19 mouse cellular contexts compared by ENCODE assay signal in the genomic region with DNA sequence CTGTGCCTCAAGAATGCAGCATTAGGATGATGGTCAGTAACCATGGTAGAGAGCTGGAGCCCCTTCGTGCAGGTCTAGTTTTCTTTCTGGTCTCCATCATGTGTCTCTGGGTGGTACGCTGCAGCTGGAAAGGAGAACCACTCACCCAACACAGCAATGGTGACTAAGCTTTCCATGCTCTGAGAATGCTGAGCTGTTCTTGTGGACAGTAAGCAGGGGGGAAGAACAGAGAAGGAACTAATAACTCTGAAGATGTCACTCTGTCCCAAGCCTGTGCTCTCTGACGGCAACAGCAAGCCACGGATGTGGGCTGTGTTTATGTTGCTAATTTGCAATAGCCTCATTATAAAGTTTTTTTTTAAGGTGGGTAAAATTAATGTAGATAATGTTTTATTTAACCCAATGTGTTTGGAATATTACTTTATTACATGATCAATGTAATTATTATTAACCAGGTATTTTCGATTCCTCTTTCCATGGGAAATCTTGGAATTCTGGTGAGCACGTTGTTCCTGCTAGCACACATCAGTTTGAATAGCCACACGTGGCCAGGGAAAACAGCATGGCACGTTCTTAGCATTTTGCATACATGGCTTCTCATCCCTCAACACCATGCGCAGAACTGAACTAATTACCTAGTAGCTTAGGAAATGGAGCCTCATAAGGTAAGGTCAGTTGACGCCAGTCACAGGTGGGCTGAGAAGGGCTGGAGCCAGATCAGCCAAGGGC.
A peak's percentile ranks its signal among the peaks of the same experiment; 100 is the strongest.
DNase-seq lines count a peak whose midpoint lies in the region; TF ChIP-seq lines count a peak whose summit lies in the region.
"Had no signal": no experiment of that assay in that cellular context is flagged by ENCODE, and none has a peak within 500 bp of the region (broad histone marks: within the 10 kb centered on the region; RNA-seq: fewer than 3 reads in every experiment).

No protein-coding gene starts in this region.

- H3K36me3 ChIP-seq in spleen, adult 2 months (ENCODE audit: control insufficient read depth, insufficient read depth, low read length), result no peaks in the 10 kb centered on the region
- H3K36me3 ChIP-seq in macrophage (ENCODE audit: inconsistent target), result no peaks in the 10 kb centered on the region
- peaks cover 4% of the 10 kb centered on the region for H3K36me3 ChIP-seq in splenic B cell, adult 2 months (ENCODE audit: control insufficient read depth, insufficient read depth, low read length, poor library complexity, severe bottlenecking)
- H3K36me3 ChIP-seq: liver, embryonic 15.5 days had no signal

- DNase-seq in spleen, adult 2 months (ENCODE audit: low read depth in 1 of 2, low spot score in 2 of 2), result peak; percentile 42 to 63
- no peak for DNase-seq in spleen, postnatal 14 days (ENCODE audit: low spot score in 2 of 2)
- peak; percentile 31 for DNase-seq in brain, adult 2 months (ENCODE audit: low read depth, low spot score)
- DNase-seq in splenic B cell, adult 2 months (ENCODE audit: low read depth, low spot score), result peak; percentile 80
- DNase-seq in kidney, adult 9 months, result no peak
- no peak for DNase-seq in lung, postnatal 14 days
- DNase-seq: adrenal gland, postnatal 14 days; cerebellum, adult 2 months; cerebellum, postnatal 36 days; gastrocnemius, postnatal 10 days; kidney, adult 8-10 months; kidney, postnatal 36 days; thymus, postnatal 25 days had no signal

- no peak for TF ChIP-seq POLR2A in spleen, adult 2 months (IDR thresholded peaks at IDR 0.05; ENCODE audit: low read depth, low read length)

- TF ChIP-seq CTCF in spleen, adult 2 months (IDR thresholded peaks at IDR 0.05; ENCODE audit: extremely low read depth, insufficient read depth, insufficient read length, insufficient replicate concordance), result no peak

- peaks cover 40% of the 10 kb centered on the region for H3K4me1 ChIP-seq in spleen, adult 2 months (ENCODE audit: control insufficient read depth, insufficient read depth, insufficient read length)
- H3K4me1 ChIP-seq: forebrain, embryonic 10.5 days; midbrain, embryonic 10.5 days; neural tube, embryonic 12.5 days had no signal

- peak overlapping the region; percentile 78 for H3K27ac ChIP-seq in spleen, adult 2 months (ENCODE audit: insufficient read depth, low read length)
- H3K27ac ChIP-seq in macrophage, result peak overlapping the region; percentile 90
- H3K27ac ChIP-seq: forebrain, embryonic 10.5 days; limb, embryonic 12.5 days; liver, embryonic 15.5 days; midbrain, embryonic 10.5 days; neural tube, embryonic 12.5 days had no signal

- H3K27me3 ChIP-seq in spleen, adult 2 months (ENCODE audit: control insufficient read depth, insufficient read depth, low read length), result no peaks in the 10 kb centered on the region
- no peaks in the 10 kb centered on the region for H3K27me3 ChIP-seq in splenic B cell, adult 2 months (ENCODE audit: control insufficient read depth, insufficient read depth, low read length, poor library complexity, severe bottlenecking)
- H3K27me3 ChIP-seq: limb, embryonic 12.5 days; liver, embryonic 15.5 days; neural tube, embryonic 12.5 days had no signal

- WGBS in spleen, adult 2 months, result 62% methylated on average over 10 of the region's 10 CpGs
- 55% methylated on average over 10 of the region's 10 CpGs for WGBS in macrophage (ENCODE audit: missing documents)

- H3K4me3 ChIP-seq in spleen, adult 2 months (ENCODE audit: extremely low read depth, insufficient read depth, insufficient read length), result no peak overlapping the region
- no peak overlapping the region for H3K4me3 ChIP-seq in macrophage (ENCODE audit: inconsistent target)
- H3K4me3 ChIP-seq: forebrain, embryonic 10.5 days; limb, embryonic 12.5 days; liver, embryonic 15.5 days; midbrain, embryonic 10.5 days; neural tube, embryonic 12.5 days had no signal

- no peaks in the 10 kb centered on the region; the same call in 1 of the 2 replicates for H3K79me2 ChIP-seq in macrophage (ENCODE audit: inconsistent target)

Comparison
In these comparisons a context has a peak if more than half of its experiments do, and no peak if none do; other contexts are left out.
1. DNase-seq: peak in spleen, adult 2 months (2 of 2), brain, adult 2 months (single experiment) and splenic B cell, adult 2 months (single experiment); none in spleen, postnatal 14 days (0 of 2), kidney, adult 9 months (single experiment) and lung, postnatal 14 days (single experiment).